Mouse (Mus musculus) ES-Bruce4 (cell line): Measurements from ENCODE around the gene Dnmt1.
"Not testable (repeated sequence)": the region's sequence is repeated elsewhere in the genome, so short reads cannot be mapped to it uniquely, and the experiment has no call there.

ENCODE experiments used
- CTCF ChIP-seq: IDR thresholded peaks from one replicate; pipeline ENCODE4 v1.8.1; 2011; ENCODE audit warnings: low read depth, low read length
- EP300 ChIP-seq: IDR thresholded peaks from 2 replicates; pipeline ENCODE4 v1.6.1; 2011; ENCODE audit warnings: low read depth, low read length; ENCODE audit not compliant: insufficient read depth
- POLR2A ChIP-seq: IDR thresholded peaks from one replicate; pipeline ENCODE4 v1.8.1; 2011; ENCODE audit warnings: low read length; ENCODE audit not compliant: insufficient read depth

DNA sequence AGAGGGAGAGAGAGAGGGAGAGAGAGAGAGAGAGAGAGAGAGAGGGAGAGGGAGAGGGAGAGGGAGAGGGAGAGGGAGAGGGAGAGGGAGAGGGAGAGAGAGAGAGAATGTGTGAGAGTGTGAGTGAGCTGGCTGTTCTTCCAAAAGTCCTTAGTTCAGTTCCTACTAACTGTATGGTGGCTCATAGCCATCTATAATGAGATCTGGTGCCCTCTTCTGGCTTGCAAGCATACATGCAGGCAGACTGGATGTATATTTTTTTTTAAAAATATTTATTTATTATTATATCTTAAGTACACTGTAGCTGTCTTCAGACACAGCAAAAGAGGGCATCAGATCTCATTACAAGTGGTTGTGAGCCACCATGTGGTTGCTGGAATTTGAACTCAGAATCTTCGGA, 38.6 kb upstream of the Dnmt1 start:
- not testable (repeated sequence) for TF ChIP-seq POLR2A, CTCF, EP300
